Mouse (Mus musculus): ENCODE results near the gene Nup214.

Gene Nup214

GRCm38 (mm10) chr2:32078522-32078921, 104.3 kb downstream of the Nup214 start:
- DNase-seq, result peak; percentile 73

GRCm38 (mm10) chr2:32079191-32079725, 105.0 kb downstream of the Nup214 start:
- DNase-seq, result peak; percentile 40

DNA sequence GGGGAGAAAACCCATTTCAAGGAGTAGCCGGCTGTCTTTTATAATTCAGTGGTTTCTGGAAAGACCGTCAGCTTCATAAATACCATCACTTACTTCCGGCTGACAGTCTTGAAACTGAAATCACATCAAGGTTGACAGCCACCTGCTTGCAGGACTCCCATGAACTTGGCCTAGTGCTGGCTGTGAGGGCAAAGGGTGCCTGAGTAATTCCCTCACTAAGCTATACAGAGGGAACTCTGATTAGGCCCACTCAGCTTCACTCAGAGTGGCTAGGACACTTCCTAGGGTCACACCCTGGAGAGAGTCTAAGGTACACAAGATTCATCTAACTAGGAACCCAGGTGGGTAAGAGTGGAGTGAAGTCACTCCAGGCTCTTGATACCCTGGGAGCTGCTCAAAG, 106.4 kb downstream of the Nup214 start:
- DNase-seq, result no peak

GRCm38 (mm10) chr2:32081296-32081929, 107.2 kb downstream of the Nup214 start:
- no peak for DNase-seq

GRCm38 (mm10) chr2:32082229-32082628, 108.0 kb downstream of the Nup214 start:
- no peak for DNase-seq

DNA sequence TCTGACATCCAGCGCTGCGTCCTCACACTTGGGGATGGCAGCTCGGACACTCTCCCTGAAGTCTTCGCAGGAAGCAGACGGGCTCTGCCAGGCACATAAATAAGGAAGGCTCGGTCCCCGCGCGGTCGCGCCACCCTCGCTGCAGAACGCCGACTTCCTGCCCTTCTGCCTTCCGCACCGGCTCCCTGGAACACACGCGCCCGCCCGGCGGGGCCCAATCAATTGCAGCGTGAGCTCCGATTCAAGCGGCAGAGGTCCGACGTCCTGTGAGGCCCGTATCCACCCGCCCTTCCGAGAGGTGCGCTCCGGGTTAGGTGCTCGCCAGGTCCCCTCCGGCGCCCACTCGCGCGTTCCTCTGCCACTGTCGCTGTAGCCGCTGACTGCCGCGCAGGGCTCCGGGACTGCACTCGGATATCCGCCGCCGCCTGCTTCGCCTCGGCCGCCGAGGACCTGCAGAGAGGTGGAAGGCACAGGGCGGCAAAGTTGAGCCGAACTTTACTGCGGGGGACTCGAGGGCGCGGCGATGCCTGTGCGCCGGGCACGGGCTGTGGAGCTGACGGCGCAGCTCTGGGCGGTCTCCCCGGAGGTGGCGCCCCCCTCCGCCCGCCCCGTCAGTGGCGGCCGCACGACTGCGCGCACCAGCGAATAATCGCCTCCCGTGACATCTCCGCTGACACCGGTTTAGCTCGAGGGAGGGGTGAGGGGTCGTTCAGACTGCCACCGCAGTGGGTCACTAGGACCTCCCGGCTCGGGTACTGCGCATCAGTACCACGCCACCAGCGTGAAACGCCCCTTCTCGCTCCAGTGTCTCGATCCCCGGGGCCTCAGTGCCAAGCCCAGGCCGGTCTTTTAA, 109.1 kb downstream of the Nup214 start:
- peak; percentile 63 for DNase-seq

GRCm38 (mm10) chr2:32084111-32084871, 110.1 kb downstream of the Nup214 start, which contains the start of gene Fam78a:
Fam78a (minus strand) TSS chr2:32084857.
- DNase-seq, result peak; percentile 49

GRCm38 (mm10) chr2:32084872-32085199, 110.6 kb downstream of the Nup214 start:
- DNase-seq, result no peak

DNA sequence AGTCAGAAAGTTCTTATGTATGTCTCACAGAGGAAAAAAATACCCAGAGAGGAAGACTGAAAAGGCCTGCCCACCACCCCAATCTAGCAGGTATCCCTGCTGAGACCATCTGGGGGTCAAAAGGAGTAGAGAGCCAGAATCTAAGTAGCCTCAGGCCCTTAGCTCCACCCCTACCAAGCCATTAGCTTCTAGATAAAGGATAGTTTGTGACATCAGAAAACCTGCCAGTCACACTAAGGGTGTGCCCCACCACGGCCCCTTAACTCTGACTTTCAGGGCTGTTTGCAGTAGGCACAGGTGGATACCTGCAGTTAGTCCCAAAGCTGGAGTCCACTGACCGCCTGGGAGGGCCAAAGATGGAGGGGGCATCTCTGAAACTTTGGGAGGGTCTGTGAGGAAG, 111.0 kb downstream of the Nup214 start:
- no peak for DNase-seq

DNA sequence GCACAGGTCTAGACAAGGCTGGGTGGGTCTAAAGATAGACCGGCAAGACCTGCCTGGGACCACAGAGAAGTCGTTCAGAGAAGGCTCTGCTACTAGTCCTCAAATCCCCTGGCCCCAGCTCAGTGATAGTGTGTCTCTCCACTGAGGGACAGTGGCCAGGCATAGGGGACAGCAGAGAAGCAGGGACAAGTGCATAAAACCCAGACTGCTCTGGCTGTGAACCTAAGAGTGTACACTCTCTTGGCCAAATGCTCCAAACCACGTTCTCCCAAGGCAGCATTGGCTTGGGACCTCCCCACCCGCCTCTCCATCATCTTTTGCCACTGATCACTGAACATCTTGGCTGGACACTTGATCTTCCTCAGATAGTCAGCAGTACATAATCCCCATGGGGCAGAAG, 113.4 kb downstream of the Nup214 start:
- DNase-seq, result no peak

- peak; percentile 38 for DNase-seq
Measured at GRCm38 (mm10) chr2:32088372-32088981, 114.2 kb downstream of the Nup214 start.

DNA sequence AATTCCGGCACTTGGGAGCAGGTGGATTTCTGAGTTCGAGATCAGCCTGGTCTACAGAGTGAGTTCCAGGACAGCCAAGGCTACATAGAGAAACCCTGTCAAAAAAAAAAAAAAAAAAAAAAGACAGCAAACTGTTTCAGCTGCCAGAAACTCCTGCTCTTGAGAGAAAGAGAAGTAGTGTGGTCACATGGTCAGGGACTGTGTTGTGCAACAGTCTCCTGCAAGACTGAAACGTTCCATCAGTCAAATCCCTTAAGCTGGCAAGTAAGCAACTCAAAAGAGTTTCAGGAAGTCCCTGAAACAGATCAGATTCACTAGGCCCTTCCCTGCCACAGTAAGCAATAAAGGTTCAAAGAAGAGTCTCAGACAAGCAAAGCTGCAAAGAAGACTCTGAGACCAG, 115.4 kb downstream of the Nup214 start:
- DNase-seq, result no peak

- no peak for DNase-seq
Measured at GRCm38 (mm10) chr2:32090145-32090544, 115.9 kb downstream of the Nup214 start.

DNA sequence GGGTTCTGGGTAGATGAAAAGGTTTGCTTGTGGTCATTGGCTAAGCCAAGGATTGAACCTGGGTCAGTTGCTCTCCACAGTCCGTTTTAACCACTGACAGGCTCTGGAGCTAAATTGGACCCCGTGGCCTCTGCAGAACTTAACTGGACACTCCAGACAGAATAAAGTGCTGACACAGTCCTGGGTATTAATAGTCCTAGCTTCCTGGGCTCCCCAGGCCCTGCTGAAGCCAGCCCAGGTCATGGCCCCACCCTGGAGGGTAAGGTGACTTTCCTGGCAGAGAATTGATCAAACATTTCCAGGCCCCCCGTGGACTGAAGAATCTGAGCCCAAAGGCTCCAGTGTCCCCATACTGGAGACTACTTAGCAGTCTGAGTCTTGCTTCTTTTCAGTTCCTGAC, 117.7 kb downstream of the Nup214 start:
- DNase-seq, result no peak

- DNase-seq, result no peak
Measured at GRCm38 (mm10) chr2:32094001-32094707, 119.9 kb downstream of the Nup214 start.

DNA sequence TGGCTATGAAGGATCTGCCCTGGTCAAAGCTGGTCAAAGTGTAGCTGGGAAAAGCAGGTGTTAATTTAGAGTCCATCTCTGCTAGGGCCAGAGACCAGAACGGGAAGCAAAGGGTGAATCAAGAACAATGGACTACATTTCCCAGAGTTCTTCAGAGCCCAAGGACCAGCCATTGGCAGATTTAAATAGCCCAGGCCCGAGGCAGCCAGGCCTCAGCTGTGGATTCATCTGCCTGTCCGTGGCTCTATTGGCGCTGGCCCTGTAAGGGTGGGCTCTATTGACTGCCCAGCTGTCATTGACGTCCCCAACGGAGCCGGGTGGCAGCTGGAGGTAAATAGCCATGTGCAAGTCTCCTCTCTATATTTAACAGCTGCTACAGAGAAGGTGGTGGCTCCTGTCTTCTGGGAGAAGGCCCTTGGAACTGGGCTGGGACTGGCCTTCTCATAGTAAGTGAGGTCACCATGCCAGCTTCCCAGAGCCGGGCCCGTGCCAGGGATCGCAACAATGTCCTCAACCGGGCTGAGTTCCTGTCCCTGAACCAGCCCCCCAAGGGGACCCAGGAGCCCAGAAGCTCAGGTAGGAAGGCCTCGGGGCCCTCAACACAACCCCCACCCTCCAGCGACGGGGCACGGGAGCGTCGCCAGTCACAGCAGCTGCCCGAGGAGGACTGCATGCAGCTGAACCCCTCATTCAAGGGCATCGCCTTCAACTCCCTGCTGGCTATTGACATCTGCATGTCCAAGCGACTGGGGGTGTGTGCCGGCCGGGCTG, 121.3 kb downstream of the Nup214 start, which contains the start of gene Plpp7:
Gene Plpp7, plus strand, starts transcription at position 178 of the 771 bp plus-strand sequence.
- DNase-seq, result peak; percentile 72

DNA sequence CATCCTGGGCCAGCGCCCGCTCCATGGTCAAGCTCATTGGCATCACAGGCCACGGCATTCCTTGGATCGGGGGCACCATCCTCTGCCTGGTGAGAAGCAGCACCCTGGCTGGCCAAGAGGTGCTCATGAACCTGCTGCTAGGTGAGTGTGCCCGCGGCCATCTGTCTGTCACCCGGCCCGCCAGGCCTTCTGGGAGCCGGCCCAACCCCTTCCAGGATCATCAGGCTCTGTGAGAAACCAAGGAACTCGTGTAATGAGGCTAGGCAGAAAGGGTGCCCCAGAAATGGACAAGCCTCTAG, 121.8 kb downstream of the Nup214 start:
- DNase-seq, result no peak

DNA sequence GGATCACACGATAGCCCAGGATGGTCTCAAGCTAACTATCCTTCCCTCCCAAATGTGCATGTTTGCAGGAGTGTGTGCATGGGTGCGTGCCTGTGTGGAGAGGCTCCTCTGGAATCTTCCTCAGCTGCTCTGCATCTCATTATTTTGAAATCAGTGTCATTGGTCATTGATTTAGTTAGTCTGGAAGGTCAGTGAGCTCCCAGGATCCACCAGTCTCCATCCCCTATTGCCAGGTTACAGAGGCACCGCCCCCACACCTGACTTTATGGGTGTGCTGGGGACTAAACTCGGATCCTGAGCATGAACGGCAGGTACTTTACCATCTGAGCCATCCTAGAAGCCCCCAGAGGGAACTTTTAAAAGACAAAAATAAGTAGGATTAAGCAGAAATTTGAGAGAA, 128.7 kb downstream of the Nup214 start:
- no peak for DNase-seq

DNA sequence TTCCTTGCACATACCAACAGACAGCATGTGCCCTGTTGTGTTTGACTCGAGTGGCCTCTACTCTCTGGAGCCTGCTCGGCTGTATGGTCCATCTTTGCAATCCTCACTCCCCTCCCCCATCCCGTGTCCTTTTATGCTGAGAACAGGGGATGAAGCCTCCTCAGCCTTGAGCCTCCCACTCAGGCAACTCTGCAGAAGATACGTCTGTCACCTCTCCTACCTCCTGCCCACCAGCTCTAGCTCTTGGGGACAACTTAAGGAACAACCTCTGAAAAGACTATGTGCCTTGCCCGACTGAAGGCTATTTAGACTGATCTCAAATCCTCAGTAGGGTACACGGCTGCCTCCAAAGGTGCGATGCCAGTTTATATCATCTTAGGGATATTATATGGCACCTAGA, 129.3 kb downstream of the Nup214 start:
- DNase-seq, result no peak
